Mouse (Mus musculus) kidney, embryonic 16.5 days (tissue): ENCODE measurements around the gene Actl7a. TPM values are rescaled to one million over a fixed set of nuclear protein-coding genes. Genes with fewer than 3 reads are reported as not detected.

ENCODE experiments used
- ATAC-seq: fragments of 200-750 bp; cut with Nextera tagmentation; 2 replicates; pipeline ENCODE4 v1.8.0; 2017; ENCODE audit warnings: moderate TSS enrichment; ENCODE audit not compliant: low FRiP score, low TSS enrichment
- H3K27ac ChIP-seq: fragments of 300-500 bp; sonication (generic); 2 replicates; pipeline ENCODE4 v1.5.1; 2014; ENCODE audit warnings: low read length
- H3K27me3 ChIP-seq: fragments of 300-500 bp; sonication (generic); 2 replicates; pipeline ENCODE4 v1.6.1; 2014; ENCODE audit warnings: low read length, control low read depth, mixed read lengths; ENCODE audit not compliant: insufficient read depth
- H3K36me3 ChIP-seq: fragments of 300-500 bp; sonication (generic); 2 replicates; pipeline ENCODE4 v1.6.1; 2014; ENCODE audit warnings: low read length, control low read depth, mixed read lengths; ENCODE audit not compliant: insufficient read depth
- H3K4me1 ChIP-seq: fragments of 300-500 bp; sonication (generic); 2 replicates; pipeline ENCODE4 v1.6.1; 2014; ENCODE audit warnings: low read length, control low read depth, mixed read lengths; ENCODE audit not compliant: insufficient read depth
- H3K4me2 ChIP-seq: fragments of 300-500 bp; sonication (generic); replicated peaks from 2 replicates; pipeline ENCODE4 v1.6.1; 2014; ENCODE audit warnings: low read depth, low read length
- H3K4me3 ChIP-seq: fragments of 300-500 bp; sonication (generic); 2 replicates; pipeline ENCODE4 v1.5.1; 2014; ENCODE audit warnings: mild to moderate bottlenecking, low read length
- H3K9ac ChIP-seq: fragments of 300-500 bp; sonication (generic); replicated peaks from 2 replicates; pipeline ENCODE4 v1.6.1; 2014; ENCODE audit warnings: low read length
- H3K9me3 ChIP-seq: fragments of 300-500 bp; sonication (generic); 2 replicates; pipeline ENCODE4 v1.6.1; 2016; ENCODE audit warnings: low read length, control low read depth
- WGBS: fragments of 180-500 bp; shearing (Covaris S2); extraction: QIAGEN DNeasy Blood & Tissue Kit; methylation state at CpG from one replicate; pipeline ENCODE4 v1.1.7; 2014; 5-methylcytosine and 5-hydroxymethylcytosine counted together
- polyA plus RNA-seq: library from polyadenylated mRNA; unstranded; fragments of >200 nt; fragmentation: Nextera tagmentation; extraction: Ambion mirVana; gene quantifications from 2 replicates; pipeline ENCODE4 v1.2.1, GENCODE M21; 2015

The Actl7a gene
- polyA plus RNA-seq, 1 experiment from 2014 or later, result not detected

DNA sequence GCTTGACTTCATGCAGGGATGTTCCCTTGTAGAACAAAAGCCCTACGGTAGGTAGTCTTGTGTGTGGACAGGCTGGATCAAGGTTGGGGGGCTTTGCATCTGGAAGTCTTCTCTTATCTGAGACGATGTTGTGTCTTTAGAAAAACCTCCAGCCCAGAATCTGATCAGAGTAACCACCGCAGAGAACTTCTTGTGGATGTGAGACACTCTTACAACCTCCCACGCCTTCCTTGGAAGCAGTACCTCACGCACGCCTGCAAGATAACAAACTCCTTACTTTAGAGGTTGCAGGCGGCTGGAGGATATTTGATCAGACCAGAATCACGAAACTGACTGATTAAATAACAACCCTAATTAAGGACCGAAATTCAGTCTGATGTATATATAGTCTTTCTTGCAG lies 22.8 kb upstream of the Actl7a start:
- Histone ChIP-seq H3K36me3 (no peaks in the 10 kb centered on the region), H3K9ac (no peak overlapping the region), H3K4me2 (no peak overlapping the region), H3K27me3 (no peaks in the 10 kb centered on the region), H3K4me1 (peaks cover 5% of the 10 kb centered on the region; the same call in 1 of the 2 replicates), H3K9me3 (no peaks in the 10 kb centered on the region), H3K4me3 (no peak overlapping the region), H3K27ac (no peak overlapping the region)
- ATAC-seq, result no peak
- WGBS, result 43% methylated on average over 9 of the region's 9 CpGs

DNA sequence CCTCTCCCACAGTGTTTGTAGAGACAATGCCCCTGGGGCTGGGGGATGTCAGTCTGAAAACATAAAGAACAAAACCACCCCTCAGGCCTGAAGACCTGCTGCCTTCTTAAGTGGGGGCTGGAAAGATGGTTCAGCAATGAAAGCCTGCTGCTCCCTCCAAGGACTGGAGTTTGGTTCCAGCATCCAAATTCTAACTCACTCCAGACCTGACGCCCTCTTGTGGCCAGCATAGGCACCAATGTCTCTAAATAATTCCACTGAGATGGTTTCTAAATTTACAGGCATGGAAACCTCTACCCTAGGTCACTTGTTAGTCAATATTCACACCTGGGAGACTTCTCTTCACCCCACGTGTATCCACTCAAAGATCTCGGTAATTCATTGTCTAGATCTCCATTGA lies 21.7 kb upstream of the Actl7a start:
- H3K9me3 ChIP-seq, result no peaks in the 10 kb centered on the region
- H3K4me3 ChIP-seq, result no peak overlapping the region
- no peak overlapping the region for H3K4me2 ChIP-seq
- H3K36me3 ChIP-seq, result no peaks in the 10 kb centered on the region
- no peak for ATAC-seq
- H3K27me3 ChIP-seq, result no peaks in the 10 kb centered on the region
- H3K4me1 ChIP-seq, result peaks cover 5% of the 10 kb centered on the region; the same call in 1 of the 2 replicates
- no peak overlapping the region for H3K9ac ChIP-seq
- 35% methylated on average over 3 of the region's 3 CpGs for WGBS
- no peak overlapping the region for H3K27ac ChIP-seq

DNA sequence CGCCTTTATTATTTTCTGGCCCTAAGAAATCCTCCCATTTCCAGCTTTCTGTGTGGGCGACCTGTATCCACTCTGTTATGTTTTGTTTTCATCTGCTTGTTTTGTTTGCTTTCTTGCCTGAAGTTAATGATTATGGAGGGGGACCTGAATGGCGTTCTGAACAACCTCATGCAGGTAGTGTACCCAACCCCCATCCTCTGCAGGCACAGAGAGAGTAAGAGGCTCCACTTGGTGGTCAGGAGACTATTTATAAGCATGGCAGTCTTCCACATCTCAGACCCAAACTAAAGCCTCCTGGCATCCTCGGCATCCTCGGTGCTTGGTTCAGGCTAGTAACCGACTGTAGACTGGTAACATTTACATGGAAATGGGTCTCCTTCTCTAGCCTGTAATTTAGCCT lies 20.9 kb upstream of the Actl7a start:
- H3K36me3 ChIP-seq, result no peaks in the 10 kb centered on the region
- no peak overlapping the region for H3K9ac ChIP-seq
- H3K4me1 ChIP-seq, result peaks cover 5% of the 10 kb centered on the region; the same call in 1 of the 2 replicates
- H3K27me3 ChIP-seq, result no peaks in the 10 kb centered on the region
- ATAC-seq, result no peak; the same call in 1 of the 2 replicates
- no peaks in the 10 kb centered on the region for H3K9me3 ChIP-seq
- no peak overlapping the region for H3K4me3 ChIP-seq
- H3K4me2 ChIP-seq, result no peak overlapping the region
- H3K27ac ChIP-seq, result no peak overlapping the region
- WGBS, result 50% methylated on average over 6 of the region's 6 CpGs

DNA sequence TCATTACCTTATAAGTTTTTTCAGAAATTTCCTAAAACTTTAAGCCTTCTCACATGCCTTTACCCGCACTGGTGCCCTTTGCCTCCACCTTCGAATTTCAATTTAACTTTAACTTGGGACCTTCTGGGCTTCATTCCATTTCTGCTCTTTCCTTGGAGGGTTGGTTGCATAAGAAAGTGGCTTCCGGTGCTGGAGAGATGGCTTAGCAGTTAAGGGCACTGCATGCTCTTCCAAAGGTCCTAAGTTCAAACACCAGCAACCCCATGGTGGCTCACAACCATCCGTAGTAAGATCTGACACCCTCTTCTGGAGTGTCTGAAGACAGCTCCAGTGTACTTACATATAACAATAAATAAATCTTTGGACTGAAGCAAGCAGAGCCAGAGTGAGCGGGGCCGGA lies 20.0 kb upstream of the Actl7a start:
- no peak overlapping the region for H3K9ac ChIP-seq
- WGBS, result 86% methylated on average over 6 of the region's 6 CpGs
- ATAC-seq, result no peak
- H3K9me3 ChIP-seq, result peaks cover 3% of the 10 kb centered on the region; the same call in 1 of the 2 replicates
- H3K36me3 ChIP-seq, result no peaks in the 10 kb centered on the region
- H3K27me3 ChIP-seq, result no peaks in the 10 kb centered on the region
- H3K4me2 ChIP-seq, result no peak overlapping the region
- H3K4me1 ChIP-seq, result peaks cover 5% of the 10 kb centered on the region; the same call in 1 of the 2 replicates
- no peak overlapping the region for H3K4me3 ChIP-seq
- no peak overlapping the region for H3K27ac ChIP-seq

DNA sequence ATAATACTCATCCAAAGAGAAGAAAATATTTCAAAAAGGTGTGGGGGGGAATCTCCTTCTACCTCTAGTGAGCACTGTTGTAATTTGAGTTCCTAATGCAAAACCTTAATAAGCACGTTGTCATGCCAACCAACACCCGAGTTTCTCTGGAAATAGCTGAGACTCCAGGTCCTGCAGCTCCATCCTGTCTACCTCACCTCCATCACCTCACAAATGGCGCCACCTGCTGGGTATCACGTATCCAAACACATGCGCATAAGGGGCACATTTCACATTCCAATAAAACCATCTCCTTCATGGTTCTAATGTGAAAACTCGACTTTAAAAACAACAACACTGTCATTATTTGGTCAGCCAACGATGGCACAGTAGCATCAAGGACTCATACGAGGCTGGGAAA lies 17.4 kb upstream of the Actl7a start:
- no peak overlapping the region for H3K27ac ChIP-seq
- no peak overlapping the region for H3K4me2 ChIP-seq
- 62% methylated on average over 8 of the region's 8 CpGs for WGBS
- no peaks in the 10 kb centered on the region for H3K4me1 ChIP-seq
- no peaks in the 10 kb centered on the region for H3K27me3 ChIP-seq
- H3K4me3 ChIP-seq, result no peak overlapping the region
- H3K9me3 ChIP-seq, result peaks cover 3% of the 10 kb centered on the region; the same call in 1 of the 2 replicates
- H3K9ac ChIP-seq, result no peak overlapping the region
- no peak for ATAC-seq
- no peaks in the 10 kb centered on the region for H3K36me3 ChIP-seq

DNA sequence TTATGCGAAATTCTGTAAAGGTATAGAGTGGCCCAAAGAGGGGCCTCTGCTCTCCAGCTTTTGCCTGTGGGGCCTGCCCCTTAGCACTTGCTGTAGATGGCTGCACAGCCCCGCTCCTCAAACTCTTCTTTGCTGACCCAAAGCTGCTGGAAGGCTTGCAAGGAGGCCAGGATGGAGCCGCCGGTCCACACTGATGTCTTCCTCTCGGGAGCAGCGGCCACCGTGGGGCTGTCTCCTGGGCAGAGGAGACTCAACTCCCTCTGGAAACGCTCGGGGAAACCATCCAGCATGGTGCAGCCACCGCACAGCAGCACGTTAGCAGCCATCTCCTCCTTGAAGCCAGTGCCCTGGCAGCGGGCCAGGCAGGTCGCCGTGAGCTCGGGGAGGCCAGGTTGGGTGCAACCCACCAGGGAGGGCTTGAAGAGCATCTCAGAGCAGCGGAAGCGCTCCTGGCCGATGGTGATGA lies 3.2 kb upstream of the Actl7a start, which contains the start of gene Gm26657:
Gene Gm26657, plus strand, starts transcription at position 51 of the 466 bp plus-strand sequence.
- H3K4me3 ChIP-seq, result no peak within 1 kb of the TSS
- no peaks in the 10 kb centered on the region for H3K27me3 ChIP-seq
- no peak within 1 kb of the TSS for H3K27ac ChIP-seq
- H3K36me3 ChIP-seq, result peaks cover 11% of the 10 kb centered on the region
- no peaks in the 10 kb centered on the region for H3K9me3 ChIP-seq
- no peak within 1 kb of the TSS for H3K9ac ChIP-seq
- ATAC-seq, result no peak
- no peaks in the 10 kb centered on the region for H3K4me1 ChIP-seq
- no peak within 1 kb of the TSS for H3K4me2 ChIP-seq
- WGBS, result 85% methylated on average over 18 of the region's 18 CpGs

DNA sequence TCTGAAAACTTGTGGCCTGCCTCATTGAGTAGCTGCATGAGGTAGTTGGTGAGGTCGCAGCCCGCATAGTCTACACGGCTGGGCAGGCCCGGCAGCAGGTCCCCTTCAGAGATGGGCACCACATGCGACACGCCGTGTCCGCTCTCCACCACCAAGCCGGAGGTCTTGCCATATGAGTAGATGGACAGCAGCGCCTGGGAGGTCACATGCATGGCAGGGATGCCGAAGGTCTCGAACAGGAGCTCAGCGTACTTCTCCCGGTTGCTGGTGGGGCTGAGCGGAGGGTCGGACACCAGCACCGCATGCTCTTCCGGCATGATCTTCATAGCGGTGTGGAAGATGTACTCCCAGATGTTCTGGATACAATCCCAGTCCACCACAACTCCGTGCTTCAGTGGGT lies 2.6 kb upstream of the Actl7a start:
- Histone ChIP-seq H3K4me2 (no peak overlapping the region), H3K9me3 (no peaks in the 10 kb centered on the region), H3K27ac (no peak overlapping the region), H3K36me3 (peaks cover 11% of the 10 kb centered on the region), H3K27me3 (no peaks in the 10 kb centered on the region), H3K4me1 (no peaks in the 10 kb centered on the region), H3K4me3 (no peak overlapping the region), H3K9ac (no peak overlapping the region)
- WGBS, result 98% methylated on average over 20 of the region's 20 CpGs
- ATAC-seq, result no peak

DNA sequence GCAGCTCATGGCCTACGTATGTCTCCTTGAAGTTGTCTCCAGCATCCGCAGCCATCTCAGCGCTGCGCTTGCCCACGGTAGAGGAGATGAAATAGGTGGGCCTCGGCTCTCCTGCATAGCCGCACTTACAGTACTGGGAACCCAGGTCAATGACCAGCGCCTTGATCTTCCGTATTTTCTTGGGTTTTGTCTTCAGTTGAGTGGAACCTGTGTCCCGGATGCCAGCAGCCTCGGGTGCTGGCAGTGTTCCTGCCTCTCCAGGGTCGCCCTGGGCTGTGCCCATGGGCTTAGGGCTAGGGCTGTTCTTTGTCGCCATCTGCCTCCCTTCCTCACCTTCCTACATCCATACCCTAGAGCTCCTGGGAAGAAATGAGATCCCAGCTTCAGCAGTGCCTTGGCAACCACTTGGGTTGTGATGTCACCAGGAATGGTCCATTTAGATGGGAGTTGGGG lies 2.1 kb upstream of the Actl7a start, which contains the start of gene Actl7b:
Gene Actl7b, minus strand, starts transcription at position 403 of the 453 bp plus-strand sequence.
- no peaks in the 10 kb centered on the region for H3K4me1 ChIP-seq
- WGBS, result 96% methylated on average over 13 of the region's 13 CpGs
- no peak within 1 kb of the TSS for H3K27ac ChIP-seq
- H3K4me3 ChIP-seq, result no peak within 1 kb of the TSS
- no peak within 1 kb of the TSS for H3K4me2 ChIP-seq
- peaks cover 11% of the 10 kb centered on the region for H3K36me3 ChIP-seq
- ATAC-seq, result no peak
- H3K9me3 ChIP-seq, result no peaks in the 10 kb centered on the region
- H3K27me3 ChIP-seq, result no peaks in the 10 kb centered on the region
- no peak within 1 kb of the TSS for H3K9ac ChIP-seq

DNA sequence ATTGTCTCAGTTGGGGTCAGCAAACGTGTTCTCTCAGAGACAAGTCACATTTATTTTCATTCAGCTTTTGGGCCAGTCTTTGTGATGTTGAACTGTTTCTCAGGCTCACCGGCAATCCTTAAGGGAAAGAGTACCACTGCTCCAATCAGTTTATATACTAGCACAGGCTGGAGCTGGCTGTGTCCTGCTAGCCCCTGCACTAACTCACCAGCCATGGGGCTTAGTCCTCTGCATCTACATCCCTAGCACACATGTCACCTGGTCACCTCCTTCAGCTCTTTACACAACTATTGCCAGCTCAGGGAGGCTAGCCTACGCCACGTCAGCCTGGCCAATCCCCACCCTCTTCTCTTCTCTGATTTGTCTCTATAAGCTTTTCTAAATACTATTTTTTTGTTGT lies 515 bp upstream of the Actl7a start:
- Histone ChIP-seq H3K27me3 (no peaks in the 10 kb centered on the region), H3K4me3 (no peak overlapping the region), H3K27ac (no peak overlapping the region), H3K4me1 (no peaks in the 10 kb centered on the region), H3K4me2 (no peak overlapping the region), H3K36me3 (peaks cover 16% of the 10 kb centered on the region), H3K9ac (no peak overlapping the region), H3K9me3 (no peaks in the 10 kb centered on the region)
- ATAC-seq, result no peak
- WGBS, result 87% methylated on average over 4 of the region's 4 CpGs

DNA sequence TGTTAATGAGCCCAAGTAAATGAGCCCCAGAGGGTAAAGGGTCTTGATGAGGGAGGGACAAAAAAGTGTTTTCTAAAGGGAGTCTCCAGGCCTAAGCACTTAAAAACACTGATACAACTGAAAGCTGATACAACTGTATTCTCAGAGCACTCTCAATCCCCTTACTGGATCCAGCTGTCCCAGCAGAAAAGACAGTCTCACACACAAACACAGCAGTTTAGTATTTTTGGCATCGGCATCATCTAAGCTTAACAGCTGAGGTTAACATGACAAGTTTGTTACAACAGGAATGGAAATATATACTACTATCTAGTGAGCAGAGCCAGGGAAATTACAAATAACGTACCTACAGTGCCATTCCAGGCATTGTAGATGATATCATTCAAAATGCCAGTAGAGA lies 3.1 kb downstream of the Actl7a start:
- H3K27ac ChIP-seq, result no peak overlapping the region
- peaks cover 32% of the 10 kb centered on the region for H3K36me3 ChIP-seq
- no peak overlapping the region for H3K4me3 ChIP-seq
- ATAC-seq, result no peak
- H3K27me3 ChIP-seq, result no peaks in the 10 kb centered on the region
- 73% methylated on average over 2 of the region's 2 CpGs for WGBS
- no peak overlapping the region for H3K9ac ChIP-seq
- H3K4me2 ChIP-seq, result no peak overlapping the region
- H3K4me1 ChIP-seq, result no peaks in the 10 kb centered on the region
- H3K9me3 ChIP-seq, result no peaks in the 10 kb centered on the region
